Mouse (Mus musculus): ENCODE measurements at regions not wholly inside any gene's neighbourhood (a gene's known extent, or its start where the extent isn't known, plus 50 kb on each side); places are given as distances from the start of the nearest gene placed in this dataset.

GRCm38 (mm10) chr5:128550736-128551135, 49.9 kb upstream of the Fzd10 start:
- H3K9ac ChIP-seq, result no peak overlapping the region
- no peaks in the 10 kb centered on the region for H3K9me3 ChIP-seq
- WGBS, result 17% methylated on average over 3 of the region's 3 CpGs
- no peak overlapping the region for H3K27ac ChIP-seq (replicated peaks)
- peaks cover 7% of the 10 kb centered on the region; the same call in 1 of the 2 replicates for H3K4me1 ChIP-seq
- no peaks in the 10 kb centered on the region for H3K36me3 ChIP-seq
- H3K4me2 ChIP-seq, result no peak overlapping the region
- ATAC-seq (ENCODE audit: extremely low read depth, insufficient number of reproducible peaks, low FRiP score, low TSS enrichment), result no peak
- H3K27me3 ChIP-seq (replicated peaks), result peaks cover 36% of the 10 kb centered on the region
- no peak overlapping the region for H3K4me3 ChIP-seq

- Histone ChIP-seq H3K27ac (replicated peaks) (no peak overlapping the region), H3K4me2 (no peak overlapping the region), H3K9ac (no peak overlapping the region), H3K9me3 (no peaks in the 10 kb centered on the region), H3K27me3 (replicated peaks) (peaks cover 36% of the 10 kb centered on the region), H3K36me3 (no peaks in the 10 kb centered on the region), H3K4me1 (peaks cover 7% of the 10 kb centered on the region; the same call in 1 of the 2 replicates), H3K4me3 (no peak overlapping the region)
- 82% methylated on average over 11 of the region's 11 CpGs for WGBS
- no peak for ATAC-seq (ENCODE audit: extremely low read depth, insufficient number of reproducible peaks, low FRiP score, low TSS enrichment)
Observed at GRCm38 (mm10) chr5:128549811-128550210, 50.8 kb upstream of the Fzd10 start.

- Histone ChIP-seq H3K4me1 (peaks cover 10% of the 10 kb centered on the region; the same call in 1 of the 2 replicates), H3K36me3 (no peaks in the 10 kb centered on the region), H3K9me3 (no peaks in the 10 kb centered on the region), H3K27ac (replicated peaks) (0 out of 2 replicates have a peak overlapping the region, but pooled peaks have one; percentile 3), H3K4me3 (peak overlapping the region; percentile 31), H3K27me3 (replicated peaks) (peaks cover 3% of the 10 kb centered on the region; the same call in 1 of the 2 replicates), H3K4me2 (peak overlapping the region; percentile 57), H3K9ac (0 out of 2 replicates have a peak overlapping the region, but pooled peaks have one; percentile 28)
- 4% methylated on average over 10 of the region's 10 CpGs for WGBS
- 0 out of 2 replicates have a peak, but pooled peaks have one; percentile 53 for ATAC-seq (ENCODE audit: extremely low read depth, insufficient number of reproducible peaks, low FRiP score, low TSS enrichment)
Observed at GRCm38 (mm10) chr5:128542049-128542448, 58.6 kb upstream of the Fzd10 start.

GRCm38 (mm10) chr5:128538646-128539045, 62.0 kb upstream of the Fzd10 start:
- no peak for ATAC-seq (ENCODE audit: extremely low read depth, insufficient number of reproducible peaks, low FRiP score, low TSS enrichment)
- WGBS, result 80% methylated on average over 5 of the region's 5 CpGs

GRCm38 (mm10) chr5:128537218-128537617, 63.4 kb upstream of the Fzd10 start:
- Histone ChIP-seq H3K4me3 (no peak overlapping the region), H3K9ac (no peak overlapping the region), H3K36me3 (no peaks in the 10 kb centered on the region), H3K4me2 (peak overlapping the region; percentile 20; the same call in 1 of the 2 replicates), H3K4me1 (peaks cover 8% of the 10 kb centered on the region; the same call in 1 of the 2 replicates), H3K27ac (replicated peaks) (no peak overlapping the region), H3K27me3 (replicated peaks) (peaks cover 12% of the 10 kb centered on the region; the same call in 1 of the 2 replicates), H3K9me3 (no peaks in the 10 kb centered on the region)
- ATAC-seq (ENCODE audit: extremely low read depth, insufficient number of reproducible peaks, low FRiP score, low TSS enrichment), result no peak
- 53% methylated on average over 12 of the region's 12 CpGs for WGBS

More at GRCm38 (mm10) chr5:128538646-128539045, 62.0 kb upstream of the Fzd10 start:
- Histone ChIP-seq H3K9me3 (no peaks in the 10 kb centered on the region), H3K4me3 (no peak overlapping the region), H3K27me3 (replicated peaks) (peaks cover 12% of the 10 kb centered on the region; the same call in 1 of the 2 replicates), H3K27ac (replicated peaks) (no peak overlapping the region), H3K36me3 (no peaks in the 10 kb centered on the region), H3K4me1 (peaks cover 10% of the 10 kb centered on the region; the same call in 1 of the 2 replicates), H3K9ac (no peak overlapping the region), H3K4me2 (no peak overlapping the region)

- no peak overlapping the region for H3K4me3 ChIP-seq
Observed at GRCm38 (mm10) chr5:128536393-128536792, 64.3 kb upstream of the Fzd10 start.

GRCm38 (mm10) chr5:128527241-128527640, 73.4 kb upstream of the Fzd10 start:
- no peak overlapping the region for H3K4me3 ChIP-seq
- H3K9me3 ChIP-seq, result no peaks in the 10 kb centered on the region
- H3K27me3 ChIP-seq (replicated peaks), result peaks cover 27% of the 10 kb centered on the region
- no peak overlapping the region for H3K9ac ChIP-seq
- no peak overlapping the region for H3K27ac ChIP-seq (replicated peaks)
- whole genome bisulfite sequencing, result 34% methylated on average over 7 of the region's 9 CpGs
- no peak overlapping the region for H3K4me2 ChIP-seq
- peaks cover 7% of the 10 kb centered on the region; the same call in 1 of the 2 replicates for H3K4me1 ChIP-seq
- H3K36me3 ChIP-seq, result no peaks in the 10 kb centered on the region
- no peak for ATAC-seq (ENCODE audit: extremely low read depth, insufficient number of reproducible peaks, low FRiP score, low TSS enrichment)

More at GRCm38 (mm10) chr5:128536393-128536792, 64.3 kb upstream of the Fzd10 start:
- Histone ChIP-seq H3K4me2 (0 out of 2 replicates have a peak overlapping the region, but pooled peaks have one; percentile 20), H3K9ac (no peak overlapping the region), H3K36me3 (no peaks in the 10 kb centered on the region), H3K4me1 (0 out of 2 replicates have a peak, but pooled peaks cover under 1% of the 10 kb centered on the region), H3K27me3 (replicated peaks) (peaks cover 12% of the 10 kb centered on the region; the same call in 1 of the 2 replicates), H3K27ac (replicated peaks) (no peak overlapping the region), H3K9me3 (no peaks in the 10 kb centered on the region)
- ATAC-seq (ENCODE audit: extremely low read depth, insufficient number of reproducible peaks, low FRiP score, low TSS enrichment), result no peak
- 42% methylated on average over 8 of the region's 8 CpGs for WGBS

GRCm38 (mm10) chr5:128526432-128526831, 74.2 kb upstream of the Fzd10 start:
- no peaks in the 10 kb centered on the region for H3K36me3 ChIP-seq
- peaks cover 27% of the 10 kb centered on the region for H3K27me3 ChIP-seq (replicated peaks)
- no peak for ATAC-seq (ENCODE audit: extremely low read depth, insufficient number of reproducible peaks, low FRiP score, low TSS enrichment)
- H3K9me3 ChIP-seq, result no peaks in the 10 kb centered on the region
- H3K9ac ChIP-seq, result no peak overlapping the region
- no peak overlapping the region for H3K4me3 ChIP-seq
- peaks cover 7% of the 10 kb centered on the region; the same call in 1 of the 2 replicates for H3K4me1 ChIP-seq
- no peak overlapping the region for H3K4me2 ChIP-seq
- 72% methylated on average over 5 of the region's 5 CpGs for WGBS
- H3K27ac ChIP-seq (replicated peaks), result no peak overlapping the region

GRCm38 (mm10) chr5:128524377-128525280, 76.0 kb upstream of the Fzd10 start:
- Histone ChIP-seq H3K27ac (replicated peaks) (no peak overlapping the region), H3K36me3 (no peaks in the 10 kb centered on the region), H3K9ac (no peak overlapping the region), H3K9me3 (no peaks in the 10 kb centered on the region), H3K4me3 (no peak overlapping the region), H3K4me1 (peaks cover 7% of the 10 kb centered on the region; the same call in 1 of the 2 replicates), H3K27me3 (replicated peaks) (peaks cover 33% of the 10 kb centered on the region), H3K4me2 (no peak overlapping the region)
- no peak for ATAC-seq (ENCODE audit: extremely low read depth, insufficient number of reproducible peaks, low FRiP score, low TSS enrichment)
- 12% methylated on average over 26 of the region's 26 CpGs for WGBS

GRCm38 (mm10) chr5:128522667-128523066, 78.0 kb upstream of the Fzd10 start:
- Histone ChIP-seq H3K27ac (replicated peaks) (no peak overlapping the region), H3K9me3 (no peaks in the 10 kb centered on the region), H3K36me3 (no peaks in the 10 kb centered on the region), H3K4me1 (peaks cover 7% of the 10 kb centered on the region; the same call in 1 of the 2 replicates), H3K4me2 (no peak overlapping the region), H3K9ac (no peak overlapping the region), H3K27me3 (replicated peaks) (peaks cover 46% of the 10 kb centered on the region), H3K4me3 (no peak overlapping the region)
- no peak for ATAC-seq (ENCODE audit: extremely low read depth, insufficient number of reproducible peaks, low FRiP score, low TSS enrichment)
- 40% methylated on average over 5 of the region's 5 CpGs for WGBS

GRCm38 (mm10) chr5:128517336-128517735, 83.3 kb upstream of the Fzd10 start:
- no peaks in the 10 kb centered on the region for H3K9me3 ChIP-seq
- 48% methylated on average over 8 of the region's 8 CpGs for WGBS
- H3K27ac ChIP-seq (replicated peaks), result no peak overlapping the region
- no peak overlapping the region for H3K4me3 ChIP-seq
- no peaks in the 10 kb centered on the region for H3K36me3 ChIP-seq
- no peak for ATAC-seq (ENCODE audit: extremely low read depth, insufficient number of reproducible peaks, low FRiP score, low TSS enrichment)
- peaks cover 34% of the 10 kb centered on the region for H3K27me3 ChIP-seq (replicated peaks)
- no peak overlapping the region for H3K4me2 ChIP-seq
- no peaks in the 10 kb centered on the region for H3K4me1 ChIP-seq
- no peak overlapping the region for H3K9ac ChIP-seq
